Mouse (Mus musculus) kidney, postnatal 0 days (tissue): ENCODE results near the gene B3galnt1. TPM values are rescaled to one million over a fixed set of nuclear protein-coding genes. Genes with fewer than 3 reads are reported as not detected.

Experiments
- ATAC-seq: fragments of 200-750 bp; cut with Nextera tagmentation; replicated peaks from 2 replicates; pipeline ENCODE4 v1.8.0; 2017; ENCODE audit warnings: low read depth, moderate number of reproducible peaks, moderate TSS enrichment, moderate library complexity; ENCODE audit not compliant: low FRiP score
- DNase-seq: peaks from one replicate; pipeline ENCODE4 v3.0.0-alpha.2; 2016; ENCODE audit warnings: low spot score
- H3K27ac ChIP-seq: fragments of 300-500 bp; sonication (generic); 2 replicates; pipeline ENCODE4 v1.5.1; 2014; ENCODE audit warnings: mild to moderate bottlenecking
- H3K27me3 ChIP-seq: fragments of 300-500 bp; sonication (generic); 2 replicates; pipeline ENCODE4 v1.6.1; 2014; ENCODE audit warnings: low read length, mixed read lengths; ENCODE audit not compliant: insufficient read depth
- H3K36me3 ChIP-seq: fragments of 300-500 bp; sonication (generic); 2 replicates; pipeline ENCODE4 v1.6.1; 2014; ENCODE audit warnings: low read length, mixed read lengths; ENCODE audit not compliant: insufficient read depth
- H3K4me1 ChIP-seq: fragments of 300-500 bp; sonication (generic); replicated peaks from 2 replicates; pipeline ENCODE4 v1.6.1; 2014; ENCODE audit warnings: antibody characterized with exemption, low read length, mixed read lengths; ENCODE audit not compliant: insufficient read depth
- H3K4me2 ChIP-seq: fragments of 300-500 bp; sonication (generic); 2 replicates; pipeline ENCODE4 v1.6.1; 2014; ENCODE audit warnings: mild to moderate bottlenecking, low read length, moderate library complexity, mixed read lengths
- H3K4me3 ChIP-seq: fragments of 300-500 bp; sonication (generic); replicated peaks from 2 replicates; pipeline ENCODE4 v1.5.1; 2014; ENCODE audit warnings: low read depth, low read length
- H3K9ac ChIP-seq: fragments of 300-500 bp; sonication (generic); 2 replicates; pipeline ENCODE4 v1.6.1; 2014; ENCODE audit warnings: low read depth, low read length
- H3K9me3 ChIP-seq: fragments of 300-500 bp; sonication (generic); replicated peaks from 2 replicates; pipeline ENCODE4 v1.6.1; 2016; ENCODE audit warnings: low read length, inconsistent platforms, mixed read lengths
- CTCF ChIP-seq: IDR thresholded peaks from 2 replicates; pipeline ENCODE4 v1.5.1; 2016; ENCODE audit warnings: antibody characterized with exemption, low read depth, mild to moderate bottlenecking, moderate library complexity
- WGBS: fragments of 180-500 bp; shearing (Covaris S2); extraction: QIAGEN DNeasy Blood & Tissue Kit; methylation state at CpG from one replicate; pipeline ENCODE4 v1.1.7; 2014; 5-methylcytosine and 5-hydroxymethylcytosine counted together
- polyA plus RNA-seq: library from polyadenylated mRNA; unstranded; fragments of >200 nt; fragmentation: Nextera tagmentation; extraction: Ambion mirVana; gene quantifications from 2 replicates; pipeline ENCODE4 v1.2.1, GENCODE M21; 2015

Gene B3galnt1
- polyA plus RNA-seq, 1 experiment from 2014 or later, result 31.4 TPM

- Histone ChIP-seq H3K27me3 (no peaks in the 10 kb centered on the region), H3K4me3 (no peak overlapping the region), H3K27ac (no peak overlapping the region), H3K9ac (no peak overlapping the region), H3K9me3 (no peaks in the 10 kb centered on the region), H3K4me2 (no peak overlapping the region), H3K4me1 (no peaks in the 10 kb centered on the region), H3K36me3 (no peaks in the 10 kb centered on the region)
- ATAC-seq (no peak; the same call in 1 of the 2 replicates), DNase-seq (no peak)
- TF ChIP-seq CTCF, result no peak
- WGBS, result 80% methylated on average over 12 of the region's 12 CpGs
Measured at GRCm38 (mm10) chr3:69556092-69556778, 42.5 kb downstream of the B3galnt1 start.

- WGBS, result 80% methylated on average over 6 of the region's 6 CpGs
- no peak for TF ChIP-seq CTCF
- DNase-seq, result no peak
- ATAC-seq, result no peak
- no peak overlapping the region for H3K27ac ChIP-seq
- no peak overlapping the region for H3K4me3 ChIP-seq
- no peaks in the 10 kb centered on the region for H3K36me3 ChIP-seq
- no peak overlapping the region for H3K4me2 ChIP-seq
- H3K4me1 ChIP-seq, result no peaks in the 10 kb centered on the region
- no peaks in the 10 kb centered on the region for H3K9me3 ChIP-seq
- H3K9ac ChIP-seq, result no peak overlapping the region
- H3K27me3 ChIP-seq, result no peaks in the 10 kb centered on the region
Measured at GRCm38 (mm10) chr3:69555511-69555910, 43.2 kb downstream of the B3galnt1 start.

GRCm38 (mm10) chr3:69549602-69550001 lies 49.2 kb downstream of the B3galnt1 start:
- H3K9me3 ChIP-seq, result no peaks in the 10 kb centered on the region
- no peak overlapping the region for H3K4me3 ChIP-seq
- DNase-seq, result no peak
- no peak for ATAC-seq
- TF ChIP-seq CTCF, result no peak
- no peak overlapping the region for H3K4me2 ChIP-seq
- H3K27ac ChIP-seq, result no peak overlapping the region
- H3K9ac ChIP-seq, result no peak overlapping the region
- 82% methylated on average over 4 of the region's 4 CpGs for WGBS
- no peaks in the 10 kb centered on the region for H3K36me3 ChIP-seq
- no peaks in the 10 kb centered on the region for H3K27me3 ChIP-seq
- no peaks in the 10 kb centered on the region for H3K4me1 ChIP-seq

GRCm38 (mm10) chr3:69548704-69549455 lies 49.9 kb downstream of the B3galnt1 start:
- 73% methylated on average over 22 of the region's 22 CpGs for WGBS
- Histone ChIP-seq H3K36me3 (no peaks in the 10 kb centered on the region), H3K27ac (no peak overlapping the region), H3K4me3 (no peak overlapping the region), H3K4me1 (no peaks in the 10 kb centered on the region), H3K9me3 (no peaks in the 10 kb centered on the region), H3K9ac (no peak overlapping the region), H3K27me3 (no peaks in the 10 kb centered on the region), H3K4me2 (no peak overlapping the region)
- ATAC-seq (no peak), DNase-seq (no peak)
- TF ChIP-seq CTCF, result no peak

- H3K4me1 ChIP-seq, result no peaks in the 10 kb centered on the region
- TF ChIP-seq CTCF, result no peak
- no peaks in the 10 kb centered on the region for H3K27me3 ChIP-seq
- H3K9ac ChIP-seq, result no peak overlapping the region
- 89% methylated on average over 5 of the region's 5 CpGs for WGBS
- H3K4me3 ChIP-seq, result no peak overlapping the region
- DNase-seq (no peak), ATAC-seq (no peak)
- no peaks in the 10 kb centered on the region for H3K36me3 ChIP-seq
- H3K4me2 ChIP-seq, result no peak overlapping the region
- no peak overlapping the region for H3K27ac ChIP-seq
- H3K9me3 ChIP-seq, result no peaks in the 10 kb centered on the region
Measured at GRCm38 (mm10) chr3:69545017-69545416, 53.7 kb downstream of the B3galnt1 start.

- ATAC-seq, result no peak
Measured at GRCm38 (mm10) chr3:69543730-69544129, 55.0 kb downstream of the B3galnt1 start.

More at GRCm38 (mm10) chr3:69543730-69544129, 55.0 kb downstream of the B3galnt1 start:
- 94% methylated on average over 1 of the region's 1 CpGs for WGBS
- H3K36me3 ChIP-seq, result no peaks in the 10 kb centered on the region
- TF ChIP-seq CTCF, result no peak
- no peak for DNase-seq
- no peak overlapping the region for H3K9ac ChIP-seq
- H3K4me3 ChIP-seq, result no peak overlapping the region
- no peaks in the 10 kb centered on the region for H3K9me3 ChIP-seq
- H3K27me3 ChIP-seq, result no peaks in the 10 kb centered on the region
- H3K27ac ChIP-seq, result no peak overlapping the region
- H3K4me1 ChIP-seq, result no peaks in the 10 kb centered on the region
- H3K4me2 ChIP-seq, result no peak overlapping the region
